Mouse (Mus musculus) retina, embryonic 14.5 days (tissue): Measurements from ENCODE around the gene Ddx31.

Source experiments
- DNase-seq: peaks from one replicate; pipeline ENCODE4 v3.0.0-alpha.2; 2015; ENCODE audit warnings: low spot score

The Ddx31 gene

GRCm38 (mm10) chr2:28840222-28840951 is at the start of gene Ddx31, which contains the start of gene Gtf3c4:
Gene Ddx31 (plus strand): TSS chr2:28840406.
Gene Gtf3c4 (minus strand): TSS chr2:28840360.
- DNase-seq: peak; percentile 97

- DNase-seq: peak; percentile 88
Observed at GRCm38 (mm10) chr2:28792931-28793610, 47.1 kb upstream of the Ddx31 start.

GRCm38 (mm10) chr2:28794623-28795022 is 45.6 kb upstream of the Ddx31 start:
- DNase-seq: no peak

- DNase-seq: no peak
Observed at GRCm38 (mm10) chr2:28796298-28796697, 43.9 kb upstream of the Ddx31 start.

GRCm38 (mm10) chr2:28797490-28798106 is 42.6 kb upstream of the Ddx31 start:
- DNase-seq: peak; percentile 50

GRCm38 (mm10) chr2:28798390-28798789 is 41.8 kb upstream of the Ddx31 start:
- no peak for DNase-seq

- DNase-seq: no peak
Observed at GRCm38 (mm10) chr2:28799575-28799974, 40.6 kb upstream of the Ddx31 start.

- DNase-seq: no peak
Observed at GRCm38 (mm10) chr2:28803406-28803805, 36.8 kb upstream of the Ddx31 start.

- DNase-seq: no peak
Observed at GRCm38 (mm10) chr2:28808841-28809240, 31.4 kb upstream of the Ddx31 start.

- DNase-seq: no peak
Observed at GRCm38 (mm10) chr2:28810260-28811013, 29.8 kb upstream of the Ddx31 start.

- no peak for DNase-seq
Observed at GRCm38 (mm10) chr2:28818866-28819265, 21.3 kb upstream of the Ddx31 start.

- DNase-seq: no peak
Observed at GRCm38 (mm10) chr2:28829265-28829664, 10.9 kb upstream of the Ddx31 start.

GRCm38 (mm10) chr2:28836181-28836940 is 3.8 kb upstream of the Ddx31 start:
- no peak for DNase-seq

- DNase-seq: peak; percentile 26
Observed at GRCm38 (mm10) chr2:28839501-28840221, 545 bp upstream of the Ddx31 start.

GRCm38 (mm10) chr2:28842042-28842441 is 1.8 kb downstream of the Ddx31 start:
- DNase-seq: no peak

- DNase-seq: no peak
Observed at GRCm38 (mm10) chr2:28848879-28849278, 8.7 kb downstream of the Ddx31 start.

- no peak for DNase-seq
Observed at GRCm38 (mm10) chr2:28852594-28852993, 12.4 kb downstream of the Ddx31 start.

GRCm38 (mm10) chr2:28855773-28856172 is 15.6 kb downstream of the Ddx31 start:
- no peak for DNase-seq

- DNase-seq: no peak
Observed at GRCm38 (mm10) chr2:28859303-28859702, 19.1 kb downstream of the Ddx31 start.

- no peak for DNase-seq
Observed at GRCm38 (mm10) chr2:28860678-28861423, 20.6 kb downstream of the Ddx31 start.
